Mouse (Mus musculus): ENCODE data around the gene Gin1.
"Not testable (repeated sequence)": the region's sequence is repeated elsewhere in the genome, so short reads cannot be mapped to it uniquely, and the experiment has no call there.

The Gin1 gene

DNA sequence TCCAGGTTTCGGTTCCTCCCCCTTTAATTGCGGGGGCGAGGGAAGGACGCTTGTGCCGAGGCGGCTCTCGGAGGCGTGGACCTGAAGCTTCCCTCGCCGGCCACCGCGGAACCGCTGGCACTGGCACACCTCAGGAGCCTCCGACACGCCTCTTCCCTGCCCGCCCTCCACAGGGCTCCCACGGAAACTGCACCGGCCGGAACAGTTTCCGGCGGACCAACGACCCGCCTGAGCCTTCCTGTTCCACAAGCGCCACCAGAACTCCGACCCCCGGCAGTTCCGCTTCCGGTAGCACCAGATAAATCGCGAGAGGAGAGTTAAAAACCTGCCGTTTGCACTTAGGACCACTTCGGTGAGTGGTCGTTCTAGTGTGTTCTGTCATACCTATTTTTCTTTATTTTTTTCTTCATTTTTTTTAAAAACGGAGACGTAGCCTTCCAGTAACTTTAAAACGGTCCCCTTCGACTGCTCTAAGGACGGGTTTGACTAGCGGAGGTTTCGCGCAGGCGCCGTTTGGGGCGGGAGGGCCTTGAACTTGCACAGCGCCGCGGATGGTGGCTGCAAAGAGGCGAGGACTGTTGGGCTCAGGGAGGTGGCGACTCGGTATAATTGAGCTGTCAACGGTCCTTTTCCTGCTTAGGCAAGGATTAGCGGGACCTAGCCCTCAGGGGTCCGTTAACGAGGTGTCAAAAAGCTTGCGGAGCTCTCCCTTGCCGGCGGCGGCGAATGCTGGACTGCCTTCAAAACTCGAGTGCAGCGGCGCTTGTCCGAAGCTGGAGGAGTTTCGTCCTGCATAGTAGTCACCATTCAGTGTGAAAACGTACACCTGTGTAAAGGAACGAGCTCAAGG, at the start of gene Gin1, which contains the start of gene Ppip5k2:
TSS of gene Gin1 (plus strand) at position 269 of the 850 bp plus-strand sequence.
TSS of gene Ppip5k2 (minus strand) at position 508 of the 850 bp plus-strand sequence.
- DNase-seq (ENCODE audit: extremely low read depth, low read depth): peak; percentile 96

DNA sequence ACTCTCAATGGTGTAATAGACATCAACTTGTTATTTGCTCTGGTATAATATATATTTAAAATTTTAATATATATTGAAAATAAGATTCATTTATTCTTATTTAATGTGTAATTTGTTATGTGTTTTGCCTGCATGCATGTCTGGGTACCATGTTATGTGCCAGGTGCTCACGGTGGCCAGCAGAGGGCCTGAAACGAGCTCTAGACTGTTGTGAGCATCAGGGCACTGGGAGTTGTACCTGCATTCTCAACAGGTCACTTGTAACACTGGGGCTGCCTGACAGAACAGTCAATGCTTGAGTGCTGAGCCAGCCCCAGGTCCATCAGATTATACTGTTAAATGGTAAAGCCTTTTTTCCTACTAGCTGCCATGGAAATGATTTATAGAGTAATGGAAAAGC, 43.2 kb upstream of the Gin1 start:
- DNase-seq (ENCODE audit: extremely low read depth, low read depth): no peak

DNA sequence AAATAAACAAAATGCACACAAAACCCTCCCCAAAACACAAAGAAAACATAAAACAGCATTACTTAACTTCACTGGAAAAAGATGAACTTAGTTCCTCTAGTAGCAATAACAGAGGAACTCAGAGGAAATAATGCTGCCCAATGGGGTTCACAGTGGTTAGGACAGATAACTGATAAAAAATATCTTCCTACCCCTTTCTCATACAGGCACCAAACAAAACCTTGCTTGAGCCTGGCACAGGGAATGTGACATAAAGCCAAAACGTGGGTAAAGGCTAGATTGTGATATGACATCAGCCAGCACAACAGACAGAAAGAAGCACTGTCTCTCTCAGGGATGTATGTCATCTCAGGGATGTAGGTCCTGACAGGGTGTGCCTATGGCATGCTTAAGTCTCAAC, 40.6 kb upstream of the Gin1 start:
- DNase-seq (ENCODE audit: extremely low read depth, low read depth): peak; percentile 37

DNA sequence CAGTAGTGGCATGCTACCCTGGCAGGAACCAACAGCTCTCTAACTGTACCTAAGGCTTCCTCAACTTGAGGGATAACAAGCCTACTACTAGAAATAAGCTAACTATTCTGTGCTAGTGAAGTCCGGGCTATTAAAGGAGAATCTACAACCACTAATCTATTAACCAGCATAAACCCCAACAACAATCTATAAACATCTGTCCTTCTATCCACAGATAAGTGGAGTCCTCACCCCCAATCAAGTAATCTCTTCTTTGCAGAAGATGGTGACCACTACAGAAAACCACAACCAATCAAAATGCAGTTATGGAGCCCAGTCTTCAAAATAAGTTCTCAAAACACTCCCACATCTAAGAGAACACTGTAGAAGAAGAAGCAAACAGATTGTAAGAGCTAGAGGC, 26.9 kb upstream of the Gin1 start:
- DNase-seq (ENCODE audit: extremely low read depth, low read depth): peak; percentile 71

DNA sequence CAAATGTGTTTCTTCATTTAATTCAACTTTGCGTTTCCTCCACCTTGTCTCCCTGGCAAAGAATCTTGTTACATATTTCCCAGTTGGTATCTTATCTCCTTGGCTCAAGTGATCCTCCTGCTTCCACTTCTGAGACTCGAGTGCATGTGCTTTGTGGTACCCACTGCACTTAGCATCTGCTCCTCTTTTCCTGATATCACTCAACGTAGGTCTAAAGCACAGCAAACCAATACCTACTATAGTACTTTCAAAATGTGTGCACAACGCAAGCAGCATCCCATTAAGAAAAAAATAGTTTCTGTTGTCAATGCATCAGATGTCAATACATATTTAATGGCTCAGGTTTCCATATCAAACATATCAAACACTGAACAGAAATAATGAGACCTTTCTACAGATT, 24.3 kb upstream of the Gin1 start:
- no peak for DNase-seq (ENCODE audit: extremely low read depth, low read depth)

DNA sequence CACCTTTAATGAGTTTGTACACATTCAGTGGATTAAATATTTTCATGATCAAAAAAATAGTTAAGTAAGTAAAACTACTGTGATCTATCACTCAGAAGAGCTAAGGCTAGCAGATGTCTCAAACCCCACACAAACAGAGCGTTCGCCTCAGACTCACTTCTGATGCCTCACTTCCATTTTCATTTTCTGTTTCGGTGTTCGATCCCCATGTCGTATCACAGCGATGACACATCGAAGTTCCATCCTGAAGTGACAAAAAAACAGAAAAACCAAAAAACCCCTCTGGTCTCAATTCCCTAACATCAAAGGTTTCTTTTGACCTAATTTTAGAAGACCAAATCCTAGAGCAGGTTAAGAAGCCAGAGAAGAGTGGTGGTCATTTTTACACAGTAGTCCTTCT, 23.7 kb upstream of the Gin1 start:
- no peak for DNase-seq (ENCODE audit: extremely low read depth, low read depth)

DNA sequence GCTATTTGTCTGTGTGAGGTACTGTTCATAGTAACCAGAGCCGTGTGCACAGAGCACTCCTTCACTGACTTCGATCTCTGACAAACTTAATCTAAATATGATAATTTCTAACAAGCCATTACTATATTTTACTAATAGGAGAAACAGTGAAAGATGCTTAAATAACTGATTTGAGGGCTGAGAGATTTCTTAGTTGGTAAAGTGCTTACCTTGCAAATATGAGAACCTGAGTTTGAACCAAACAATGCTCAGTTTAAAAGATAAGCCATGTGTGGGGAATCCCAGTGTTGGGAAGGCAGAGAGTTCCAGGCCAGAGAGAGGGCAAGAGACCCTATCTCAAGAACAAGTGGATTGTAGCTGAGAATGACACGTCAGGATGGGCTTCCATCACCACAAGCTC, 21.8 kb upstream of the Gin1 start:
- no peak for DNase-seq (ENCODE audit: extremely low read depth, low read depth)

DNA sequence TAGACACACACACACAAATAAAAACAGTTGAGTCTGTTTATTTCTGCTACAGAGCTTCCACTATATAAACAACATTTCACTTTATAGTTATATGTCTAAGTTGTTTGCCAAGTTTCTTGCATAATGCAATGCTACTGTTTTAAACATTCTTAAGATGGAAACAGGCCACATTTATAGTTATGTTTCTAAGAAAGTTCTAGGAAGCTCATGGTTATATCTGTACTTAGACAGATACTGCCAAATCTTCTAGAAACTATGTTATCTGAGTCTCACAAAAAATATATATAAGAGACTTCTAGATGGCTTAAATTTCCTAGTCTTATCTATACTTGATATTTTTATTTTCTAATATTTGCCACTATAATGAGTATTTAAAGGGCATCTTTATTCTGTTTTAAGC, 16.8 kb upstream of the Gin1 start:
- DNase-seq (ENCODE audit: extremely low read depth, low read depth): no peak

DNA sequence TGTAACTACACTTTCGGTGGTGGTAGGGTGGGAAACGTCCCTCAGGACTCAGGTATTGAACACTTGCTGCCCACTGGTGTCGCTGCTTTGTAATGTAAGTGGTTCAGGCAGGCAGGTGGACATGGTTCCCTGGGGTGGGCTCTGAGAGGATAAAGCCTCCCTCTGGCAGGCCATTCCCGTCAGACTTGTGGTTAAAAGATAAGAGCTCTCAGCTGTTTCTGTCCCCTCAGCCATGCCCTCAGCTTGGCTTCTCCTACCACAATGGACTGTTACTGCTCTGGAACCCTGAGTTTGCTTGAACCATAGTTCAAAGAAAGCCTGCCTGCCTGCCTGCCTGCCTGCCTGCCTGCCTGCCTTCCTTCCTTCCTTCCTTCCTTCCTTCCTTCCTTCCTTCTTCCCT, 15.6 kb upstream of the Gin1 start:
- no peak for DNase-seq (ENCODE audit: extremely low read depth, low read depth)

DNA sequence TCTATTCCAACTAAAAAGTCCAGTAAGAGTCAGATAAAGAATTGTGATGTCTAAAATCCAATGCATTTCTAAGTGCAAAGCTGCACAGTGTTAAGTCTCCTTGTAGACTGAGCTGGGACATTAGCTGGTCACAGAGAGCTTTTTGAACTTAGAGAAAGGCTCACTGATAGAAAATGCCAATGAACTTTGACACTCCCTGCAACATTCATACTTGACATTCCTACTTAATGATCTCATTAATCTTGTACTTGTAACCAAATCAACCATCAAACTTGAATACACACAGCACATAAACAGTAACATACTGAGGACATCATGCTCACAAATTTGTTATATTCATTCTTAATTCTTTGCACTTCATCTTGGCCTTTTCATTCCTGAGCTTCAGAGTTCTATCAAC, 10.1 kb upstream of the Gin1 start:
- no peak for DNase-seq (ENCODE audit: extremely low read depth, low read depth)

DNA sequence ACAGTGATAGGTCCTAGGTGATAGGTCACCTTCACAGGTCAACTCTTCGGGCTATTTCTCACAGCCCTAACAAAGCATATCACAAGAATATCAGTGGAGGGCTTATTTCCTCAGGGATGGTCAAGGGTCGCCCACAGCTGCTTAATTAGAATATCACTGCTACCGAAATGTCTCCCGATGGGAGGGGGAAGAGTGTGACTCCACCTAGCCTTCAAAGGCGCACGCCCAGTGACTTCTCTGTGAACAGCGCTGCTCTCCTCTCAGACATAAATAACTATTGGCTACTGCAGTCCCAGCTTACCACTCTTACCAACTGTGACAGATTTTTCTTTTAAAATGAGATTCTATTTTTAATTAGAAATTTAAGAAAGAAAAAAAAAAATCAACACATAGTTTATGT, 9.4 kb upstream of the Gin1 start:
- DNase-seq (ENCODE audit: extremely low read depth, low read depth): no peak

DNA sequence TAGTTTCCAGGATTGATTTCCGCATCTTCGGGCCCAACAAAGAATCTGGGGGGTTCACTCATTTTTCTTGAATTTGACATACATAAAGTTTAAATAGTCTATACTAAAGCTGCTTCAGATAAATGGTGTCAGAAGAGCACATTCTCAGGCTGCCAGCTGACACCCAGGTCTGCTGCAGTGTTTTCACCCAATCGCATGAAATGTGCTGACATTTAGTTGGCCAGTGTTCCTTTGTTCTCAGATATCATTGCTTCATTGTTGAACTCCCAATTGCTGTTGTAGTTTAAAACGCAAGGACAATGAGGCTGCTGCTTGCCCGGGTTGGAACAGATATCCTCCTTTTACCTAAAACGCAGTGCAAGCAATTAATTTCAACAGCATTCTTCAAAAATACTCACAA, 8.5 kb upstream of the Gin1 start:
- DNase-seq (ENCODE audit: extremely low read depth, low read depth): no peak

DNA sequence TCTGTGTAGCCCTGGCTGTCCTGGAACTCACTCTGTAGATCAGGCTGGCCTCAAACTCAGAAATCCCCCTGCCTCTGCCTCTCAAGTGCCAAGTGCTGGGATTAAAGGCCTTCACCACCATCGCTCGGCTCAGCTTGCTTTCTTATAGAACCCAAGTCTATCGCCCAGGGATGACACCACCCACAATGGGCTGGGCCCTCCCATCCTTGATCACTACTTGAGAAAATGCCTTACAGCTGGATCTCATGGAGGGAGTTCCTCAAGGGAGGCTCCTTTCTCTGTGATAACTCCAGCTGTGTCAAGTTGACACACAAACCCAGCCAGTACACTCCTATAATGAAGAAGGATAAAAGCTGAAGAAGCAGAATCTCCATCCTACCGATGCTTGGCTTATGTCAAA, 4.3 kb upstream of the Gin1 start:
- not testable (repeated sequence) for DNase-seq (ENCODE audit: extremely low read depth, low read depth)

DNA sequence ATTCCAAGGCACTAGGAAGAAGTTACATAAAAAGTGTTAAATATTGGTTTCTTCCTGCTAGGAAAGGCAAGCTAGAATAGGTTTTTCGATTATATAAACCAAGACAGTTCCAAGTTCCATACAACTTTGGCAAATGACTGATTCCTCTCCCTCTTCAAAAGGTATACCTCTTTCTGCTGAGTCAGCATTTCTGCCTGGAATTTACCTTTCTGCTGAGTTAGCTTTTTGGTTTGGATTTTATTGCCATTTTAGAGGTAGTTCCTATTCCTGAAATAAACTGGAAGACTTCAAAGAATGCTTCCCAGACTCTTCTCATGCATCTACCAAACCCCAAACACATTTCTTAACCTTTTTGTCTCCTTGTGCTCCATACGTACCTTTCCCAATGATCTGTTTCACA, 1.9 kb upstream of the Gin1 start:
- no peak for DNase-seq (ENCODE audit: extremely low read depth, low read depth)

DNA sequence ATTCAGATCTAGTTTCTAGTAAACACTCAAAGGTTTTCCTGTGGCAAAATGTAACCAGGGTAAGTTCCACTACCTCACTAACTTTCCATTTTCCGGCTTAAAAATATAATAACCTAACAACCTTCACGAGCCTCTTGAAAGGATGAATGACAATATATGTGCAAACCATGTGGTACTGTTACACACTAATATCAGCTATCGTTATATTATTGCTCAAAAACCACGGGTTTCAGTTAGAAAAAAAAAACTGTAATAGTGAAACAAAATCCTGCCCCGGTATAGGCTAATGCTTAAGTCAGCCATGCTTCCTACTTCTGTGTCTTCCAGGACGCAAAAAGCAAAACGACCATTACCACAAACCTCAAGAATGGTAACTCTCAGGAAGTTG, 1.1 kb upstream of the Gin1 start:
- no peak for DNase-seq (ENCODE audit: extremely low read depth, low read depth)

DNA sequence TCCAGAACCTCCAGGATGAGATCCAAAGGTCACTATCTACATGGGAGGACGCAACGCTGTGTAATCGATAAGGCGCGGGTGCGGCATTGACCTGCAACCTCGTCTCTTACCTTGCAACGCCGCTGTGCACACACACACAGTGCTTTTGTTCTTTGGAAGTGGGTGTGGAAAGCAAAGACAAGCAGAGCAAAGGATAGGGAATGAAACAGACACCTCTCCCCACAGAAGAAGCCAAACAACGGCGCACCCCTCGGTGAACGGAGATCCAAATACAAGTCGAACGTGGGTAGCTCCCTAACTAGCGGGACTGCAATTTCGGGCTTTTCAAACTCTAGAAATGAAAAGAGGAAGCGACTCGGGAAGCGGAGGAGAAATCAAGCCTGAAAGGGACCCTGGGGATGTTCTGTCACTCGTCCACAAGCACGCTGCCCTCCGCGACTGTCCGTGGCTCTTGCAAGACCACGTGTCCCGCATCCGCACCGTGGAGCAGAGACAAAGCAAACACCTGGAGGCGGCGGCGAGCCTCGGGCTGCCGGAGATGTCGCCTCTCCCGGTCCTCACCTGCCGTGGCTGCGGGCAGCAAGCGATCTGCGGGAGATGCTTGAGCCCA, 573 bp upstream of the Gin1 start:
- peak; percentile 84 for DNase-seq (ENCODE audit: extremely low read depth, low read depth)

DNA sequence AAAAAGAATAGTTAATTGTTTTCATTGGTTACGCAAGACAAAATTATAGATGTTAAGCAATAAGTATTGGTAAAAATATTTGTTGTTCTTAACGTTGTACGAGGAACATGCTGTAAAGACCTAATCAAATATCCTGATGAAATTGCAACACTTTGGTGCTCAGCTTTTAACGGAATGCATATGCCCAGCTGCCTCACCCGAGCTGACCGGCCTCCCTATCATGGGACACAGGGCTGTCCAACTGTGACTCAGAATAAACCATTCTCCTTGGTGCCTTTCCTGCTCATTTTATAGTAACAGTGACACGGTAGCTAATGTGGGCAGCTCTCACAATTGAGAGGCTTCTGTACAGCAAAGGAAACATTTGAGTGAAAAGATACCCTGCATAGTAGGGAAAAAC, 1.1 kb downstream of the Gin1 start:
- DNase-seq (ENCODE audit: extremely low read depth, low read depth): peak; percentile 53

DNA sequence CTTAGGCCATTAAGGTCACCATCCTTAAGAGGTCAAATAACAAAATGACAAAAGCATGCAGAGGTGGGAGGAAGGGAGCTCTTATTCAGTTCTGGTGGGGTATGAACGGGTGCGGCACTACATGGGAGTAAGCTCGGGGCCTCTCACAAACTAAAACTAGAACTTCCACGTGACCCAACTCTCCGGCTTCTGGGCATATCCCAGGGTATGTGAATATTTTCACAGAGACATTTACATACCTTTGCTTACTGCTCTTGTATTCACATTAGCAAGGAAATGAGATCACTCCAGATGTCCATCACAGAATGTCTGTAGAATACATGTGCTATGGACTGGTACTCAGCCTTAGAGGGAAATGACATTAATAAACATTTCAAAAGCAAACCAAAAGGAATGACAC, 1.8 kb downstream of the Gin1 start:
- DNase-seq (ENCODE audit: extremely low read depth, low read depth): no peak

DNA sequence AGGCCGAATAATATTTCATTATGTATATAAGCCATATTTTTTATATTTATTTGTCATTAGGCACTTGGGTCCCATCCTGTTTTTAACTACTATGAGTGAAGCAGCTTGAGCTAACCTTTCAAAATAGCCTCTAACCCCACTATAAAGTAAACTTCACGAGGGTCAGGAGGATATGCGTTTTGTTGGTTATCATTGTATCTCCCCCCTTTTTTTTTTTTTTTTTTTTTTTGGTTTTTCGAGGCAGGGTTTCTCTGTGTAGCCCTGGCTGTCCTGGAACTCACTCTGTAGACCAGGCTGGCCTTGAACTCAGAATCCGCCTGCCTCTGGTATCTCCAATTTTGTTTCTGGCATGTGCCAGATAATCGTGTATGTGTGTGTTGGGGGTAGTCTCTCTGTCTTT, 3.4 kb downstream of the Gin1 start:
- DNase-seq (ENCODE audit: extremely low read depth, low read depth): no peak

DNA sequence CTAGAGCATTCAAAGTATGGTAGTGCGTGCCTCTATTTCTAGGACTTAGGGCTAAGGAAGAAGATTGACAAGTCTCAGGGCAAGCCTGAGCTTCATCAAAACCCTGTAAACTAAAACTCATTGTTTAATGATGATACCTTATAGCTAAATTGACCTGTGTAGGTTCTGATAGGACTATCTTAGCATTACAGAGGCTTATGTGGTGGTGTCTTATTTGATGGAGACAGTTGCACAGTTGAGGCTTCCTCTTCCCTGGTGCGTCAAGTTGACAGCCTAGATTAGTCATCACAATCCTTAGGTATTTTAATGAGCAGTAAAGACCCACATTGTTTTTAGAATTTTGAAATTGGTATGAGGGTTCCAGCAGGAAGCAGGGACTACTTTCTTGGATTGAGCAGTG, 4.0 kb downstream of the Gin1 start:
- peak; percentile 80 for DNase-seq (ENCODE audit: extremely low read depth, low read depth)

DNA sequence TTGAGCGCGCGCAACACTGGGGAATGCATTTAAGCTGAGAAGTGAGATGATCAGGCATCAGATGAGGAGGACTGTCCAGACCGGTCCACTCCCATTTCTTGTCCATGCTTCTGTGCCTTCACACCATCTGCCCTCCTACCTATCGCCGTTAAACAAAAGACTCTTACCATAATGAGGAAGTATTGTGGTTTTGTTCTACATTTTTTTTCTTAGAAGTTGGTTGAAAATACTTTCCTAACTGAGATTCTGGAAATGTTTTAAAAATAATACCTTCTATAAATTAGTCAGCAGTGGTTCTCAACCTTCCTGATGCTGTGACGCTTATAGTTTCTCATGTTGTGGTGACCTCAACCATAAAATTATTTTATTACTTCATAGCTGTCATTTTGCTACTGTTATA, 11.7 kb downstream of the Gin1 start:
- DNase-seq (ENCODE audit: extremely low read depth, low read depth): peak; percentile 84

DNA sequence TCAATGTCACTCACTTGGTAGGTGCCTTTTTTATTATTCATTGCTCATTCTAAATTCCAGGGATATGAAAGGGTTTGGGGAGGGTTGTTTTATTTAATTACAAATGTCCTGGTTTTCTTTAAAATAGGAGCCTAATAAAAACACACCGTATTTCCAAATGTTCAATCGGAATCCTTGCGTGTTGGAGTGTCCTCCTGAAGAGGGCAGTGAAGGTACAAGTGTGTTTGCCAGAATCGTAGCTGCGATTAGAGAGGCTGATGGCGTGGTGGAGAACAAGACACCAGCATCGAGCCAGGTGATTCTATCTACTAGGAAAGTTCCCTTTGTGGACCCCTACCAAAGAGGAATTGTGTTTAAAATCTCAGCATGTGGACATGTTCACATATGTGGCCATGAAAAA, 15.0 kb downstream of the Gin1 start:
- no peak for DNase-seq (ENCODE audit: extremely low read depth, low read depth)

Measured in MEL-GATA-1-ER (cell line).